Mouse (Mus musculus) olfactory bulb, adult 2 months (tissue): ENCODE measurements around the gene Tmed8.

Experiments used
- CTCF ChIP-seq: fragments of 200-500 bp; IDR thresholded peaks from 2 replicates; pipeline ENCODE4 v1.5.1; 2012; ENCODE audit warnings: low read depth, mild to moderate bottlenecking, low read length, moderate library complexity; ENCODE audit not compliant: insufficient read depth
- POLR2A ChIP-seq: fragments of 200-500 bp; IDR thresholded peaks from 2 replicates; pipeline ENCODE4 v1.6.1; 2012; ENCODE audit warnings: mild to moderate bottlenecking, low read depth, low read length, moderate library complexity; ENCODE audit not compliant: insufficient read depth

DNA sequence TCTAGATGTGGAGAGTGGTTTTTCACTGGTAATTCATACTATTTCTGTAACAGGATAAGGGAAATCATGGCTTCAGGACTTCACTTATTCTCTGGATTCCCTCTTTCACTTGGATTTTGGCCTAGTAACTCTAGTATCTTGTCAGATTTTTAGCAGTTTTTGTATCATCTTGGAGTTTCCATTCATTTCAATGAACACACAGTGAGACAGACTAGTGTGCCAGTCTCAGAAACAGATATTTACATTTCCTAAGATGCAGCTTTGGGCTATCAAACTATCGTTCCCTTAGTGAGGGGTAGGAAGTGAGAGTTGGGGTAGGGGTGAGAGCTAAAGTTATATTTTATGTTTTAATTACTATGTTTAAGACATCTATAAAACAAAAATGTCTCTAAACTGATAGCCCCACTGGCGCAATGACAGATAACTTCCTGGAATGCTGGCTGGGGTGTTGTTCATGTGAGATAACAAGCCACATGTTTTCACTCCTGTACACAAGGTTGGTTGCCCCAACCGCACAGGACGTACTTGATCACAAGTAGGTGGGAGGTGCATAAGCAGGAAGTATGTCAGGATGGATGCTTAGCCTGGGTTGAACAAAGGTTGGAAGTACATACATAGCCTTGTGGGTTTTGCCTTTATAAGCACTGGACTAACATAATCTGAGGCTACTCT lies 78.2 kb downstream of the Tmed8 start:
- TF ChIP-seq CTCF (no peak), POLR2A (no peak)
